Mouse (Mus musculus): ENCODE data around the gene Trpm3. TPM values are rescaled to one million over a fixed set of nuclear protein-coding genes. Genes with fewer than 3 reads are reported as not detected.

The Trpm3 gene
- polyA plus RNA-seq, 1 experiment from 2014 or later = 3.2 TPM

DNA sequence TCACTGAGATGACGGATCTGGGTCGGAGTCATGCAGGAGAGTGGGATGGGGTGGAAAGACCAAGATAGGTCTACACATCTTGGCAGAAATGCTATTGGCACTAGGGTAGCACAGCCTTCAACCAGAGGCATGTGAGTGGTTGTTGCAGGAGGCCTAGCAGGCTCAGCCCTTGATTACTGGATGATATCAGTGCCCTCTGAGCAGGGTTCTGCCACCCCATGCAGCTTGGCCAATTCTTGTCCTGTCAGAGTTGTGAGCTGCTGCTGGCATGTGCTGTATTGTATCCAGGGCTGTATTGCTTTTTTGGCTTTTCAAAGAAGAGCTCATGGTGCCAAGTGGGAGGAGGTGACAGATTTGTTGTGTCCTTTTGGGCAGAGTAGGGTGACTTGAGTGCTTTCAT is 40.2 kb downstream of the Trpm3 start:
- Histone ChIP-seq H3K4me3 (ENCODE audit: low read length) (no peak overlapping the region), H3K4me2 (replicated peaks; ENCODE audit: low read depth, low read length) (no peak overlapping the region), H3K27ac (ENCODE audit: low read length) (no peak overlapping the region), H3K36me3 (ENCODE audit: insufficient read depth, low read length) (no peaks in the 10 kb centered on the region), H3K9ac (replicated peaks; ENCODE audit: low read length) (no peak overlapping the region), H3K4me1 (ENCODE audit: insufficient read depth, low read length) (no peaks in the 10 kb centered on the region), H3K9me3 (ENCODE audit: low read length) (no peaks in the 10 kb centered on the region), H3K27me3 (ENCODE audit: insufficient read depth, low read length) (no peaks in the 10 kb centered on the region)
- WGBS = 98% methylated on average over 2 of the region's 2 CpGs
- no peak for ATAC-seq (ENCODE audit: low FRiP score, low TSS enrichment)

DNA sequence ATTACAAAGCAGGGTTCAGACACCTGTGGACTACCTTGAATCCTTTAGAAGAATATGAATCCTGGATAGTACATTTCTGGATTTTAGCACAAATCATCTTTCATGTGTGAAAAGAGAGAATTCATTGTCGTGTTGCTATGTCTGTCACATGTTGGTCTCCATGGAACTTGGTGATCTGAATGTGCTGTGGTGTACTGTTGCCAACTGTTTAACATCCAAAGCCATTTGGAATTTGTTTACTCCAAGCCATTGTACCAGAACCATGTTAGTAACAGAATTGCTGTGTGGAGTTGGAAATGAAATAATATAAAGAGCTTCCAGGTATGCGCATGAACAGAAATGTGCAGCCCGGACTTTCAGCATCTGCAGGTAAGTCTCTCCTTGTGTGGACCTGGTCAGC is 41.3 kb downstream of the Trpm3 start:
- no peak overlapping the region for H3K4me2 ChIP-seq (replicated peaks; ENCODE audit: low read depth, low read length)
- H3K27ac ChIP-seq (ENCODE audit: low read length) = no peak overlapping the region
- H3K4me1 ChIP-seq (ENCODE audit: insufficient read depth, low read length) = no peaks in the 10 kb centered on the region
- H3K9me3 ChIP-seq (ENCODE audit: low read length) = no peaks in the 10 kb centered on the region
- H3K4me3 ChIP-seq (ENCODE audit: low read length) = no peak overlapping the region
- WGBS = 81% methylated on average over 3 of the region's 3 CpGs
- H3K27me3 ChIP-seq (ENCODE audit: insufficient read depth, low read length) = no peaks in the 10 kb centered on the region
- H3K9ac ChIP-seq (replicated peaks; ENCODE audit: low read length) = no peak overlapping the region
- ATAC-seq (ENCODE audit: low FRiP score, low TSS enrichment) = no peak
- no peaks in the 10 kb centered on the region for H3K36me3 ChIP-seq (ENCODE audit: insufficient read depth, low read length)

DNA sequence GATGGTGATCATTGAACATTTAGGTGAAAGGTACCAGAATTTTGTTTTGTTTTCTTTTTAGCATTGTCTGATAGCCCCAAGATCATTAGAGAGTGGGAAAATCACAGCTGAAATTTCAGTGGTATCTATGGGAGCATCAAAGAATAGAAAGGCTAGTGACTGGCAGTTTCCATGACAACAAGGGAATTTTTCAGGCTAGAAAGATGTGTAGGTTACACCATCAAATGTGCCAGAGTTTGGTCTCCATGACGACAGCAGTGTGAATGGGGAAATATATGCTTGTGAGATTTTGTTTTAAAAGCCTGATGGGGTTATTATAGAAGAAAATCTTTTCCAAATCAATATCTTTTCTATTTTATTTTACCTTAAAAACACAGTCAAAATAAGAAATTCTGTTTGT is 50.9 kb downstream of the Trpm3 start:
- Histone ChIP-seq H3K27me3 (ENCODE audit: insufficient read depth, low read length) (no peaks in the 10 kb centered on the region), H3K4me1 (ENCODE audit: insufficient read depth, low read length) (no peaks in the 10 kb centered on the region), H3K27ac (ENCODE audit: low read length) (no peak overlapping the region), H3K4me3 (ENCODE audit: low read length) (no peak overlapping the region), H3K4me2 (replicated peaks; ENCODE audit: low read depth, low read length) (no peak overlapping the region), H3K9me3 (ENCODE audit: low read length) (no peaks in the 10 kb centered on the region), H3K36me3 (ENCODE audit: insufficient read depth, low read length) (no peaks in the 10 kb centered on the region), H3K9ac (replicated peaks; ENCODE audit: low read length) (no peak overlapping the region)
- no peak for ATAC-seq (ENCODE audit: low FRiP score, low TSS enrichment)
- WGBS = 81% methylated on average over 1 of the region's 1 CpGs

DNA sequence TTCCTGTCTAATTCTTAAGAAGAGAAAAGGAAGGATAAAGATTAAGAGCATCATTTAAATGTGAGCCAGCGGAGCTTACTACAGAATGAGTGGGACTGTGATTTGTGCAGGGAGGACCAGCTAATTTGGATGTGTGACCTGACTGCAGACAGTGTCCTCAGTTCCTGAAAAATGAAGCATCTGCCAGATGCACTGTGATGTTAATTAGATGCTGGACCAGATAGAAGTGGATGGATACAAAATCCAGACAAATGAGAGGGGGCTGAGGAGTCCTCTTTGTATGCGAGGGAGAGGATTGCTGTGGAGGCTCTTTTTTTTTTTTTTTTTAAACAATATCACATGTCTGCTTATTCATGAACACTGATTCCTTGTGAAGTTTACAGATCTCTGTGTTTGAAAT is 83.7 kb downstream of the Trpm3 start:
- H3K27me3 ChIP-seq (ENCODE audit: insufficient read depth, low read length) = no peaks in the 10 kb centered on the region
- H3K9me3 ChIP-seq (ENCODE audit: low read length) = no peaks in the 10 kb centered on the region
- 86% methylated on average over 2 of the region's 2 CpGs for WGBS
- no peak overlapping the region for H3K27ac ChIP-seq (ENCODE audit: low read length)
- ATAC-seq (ENCODE audit: low FRiP score, low TSS enrichment) = no peak
- H3K4me3 ChIP-seq (ENCODE audit: low read length) = no peak overlapping the region
- no peak overlapping the region for H3K9ac ChIP-seq (replicated peaks; ENCODE audit: low read length)
- no peaks in the 10 kb centered on the region for H3K4me1 ChIP-seq (ENCODE audit: insufficient read depth, low read length)
- H3K36me3 ChIP-seq (ENCODE audit: insufficient read depth, low read length) = no peaks in the 10 kb centered on the region
- H3K4me2 ChIP-seq (replicated peaks; ENCODE audit: low read depth, low read length) = no peak overlapping the region

DNA sequence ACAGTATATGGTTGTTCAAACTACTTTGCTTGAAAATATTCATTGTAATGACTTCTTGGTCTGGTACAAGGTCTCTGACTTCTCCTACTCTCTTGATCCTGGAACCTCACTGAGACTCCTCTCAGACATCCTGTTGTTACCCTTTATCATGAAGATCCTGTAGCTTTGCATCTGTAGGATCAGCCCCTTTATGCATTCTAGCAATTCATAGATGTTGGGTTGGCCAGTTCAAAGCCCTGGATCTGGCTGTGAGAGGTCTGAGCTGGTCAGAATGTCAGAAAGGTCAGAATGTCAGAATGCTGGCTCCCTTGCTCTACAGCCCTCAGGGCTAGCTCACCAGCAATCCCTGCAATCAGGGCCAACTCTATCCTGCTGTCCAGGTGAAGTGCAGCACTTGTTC is 95.3 kb downstream of the Trpm3 start:
- no peaks in the 10 kb centered on the region for H3K27me3 ChIP-seq (ENCODE audit: insufficient read depth, low read length)
- H3K27ac ChIP-seq (ENCODE audit: low read length) = no peak overlapping the region
- H3K36me3 ChIP-seq (ENCODE audit: insufficient read depth, low read length) = no peaks in the 10 kb centered on the region
- ATAC-seq (ENCODE audit: low FRiP score, low TSS enrichment) = no peak
- H3K9ac ChIP-seq (replicated peaks; ENCODE audit: low read length) = no peak overlapping the region
- H3K9me3 ChIP-seq (ENCODE audit: low read length) = no peaks in the 10 kb centered on the region
- no peak overlapping the region for H3K4me2 ChIP-seq (replicated peaks; ENCODE audit: low read depth, low read length)
- no peaks in the 10 kb centered on the region for H3K4me1 ChIP-seq (ENCODE audit: insufficient read depth, low read length)
- H3K4me3 ChIP-seq (ENCODE audit: low read length) = no peak overlapping the region

DNA sequence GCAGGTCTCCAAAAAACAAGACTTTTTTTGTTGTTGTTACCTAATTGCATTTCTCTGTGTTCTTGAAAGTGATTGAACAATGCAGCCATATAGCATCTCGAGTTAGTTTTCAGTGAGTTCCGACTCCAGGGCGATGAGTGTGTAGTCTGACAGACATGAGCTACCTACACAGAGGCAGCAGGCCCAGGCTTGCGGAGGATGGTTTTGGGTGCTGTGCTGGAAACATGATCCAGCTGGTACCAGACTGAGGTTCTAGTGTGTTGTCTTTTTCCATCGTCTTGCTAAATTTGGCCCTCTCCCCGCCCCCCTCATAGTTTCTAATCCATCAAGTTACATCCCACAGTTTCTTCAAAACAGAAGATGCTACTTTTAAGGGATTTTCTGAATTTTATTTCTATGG is 110.2 kb downstream of the Trpm3 start:
- no peak overlapping the region for H3K4me2 ChIP-seq (replicated peaks; ENCODE audit: low read depth, low read length)
- H3K36me3 ChIP-seq (ENCODE audit: insufficient read depth, low read length) = no peaks in the 10 kb centered on the region
- H3K9ac ChIP-seq (replicated peaks; ENCODE audit: low read length) = no peak overlapping the region
- H3K27ac ChIP-seq (ENCODE audit: low read length) = no peak overlapping the region
- ATAC-seq (ENCODE audit: low FRiP score, low TSS enrichment) = no peak
- WGBS = 81% methylated on average over 6 of the region's 6 CpGs
- no peaks in the 10 kb centered on the region for H3K27me3 ChIP-seq (ENCODE audit: insufficient read depth, low read length)
- no peak overlapping the region for H3K4me3 ChIP-seq (ENCODE audit: low read length)
- H3K9me3 ChIP-seq (ENCODE audit: low read length) = no peaks in the 10 kb centered on the region
- no peaks in the 10 kb centered on the region for H3K4me1 ChIP-seq (ENCODE audit: insufficient read depth, low read length)

DNA sequence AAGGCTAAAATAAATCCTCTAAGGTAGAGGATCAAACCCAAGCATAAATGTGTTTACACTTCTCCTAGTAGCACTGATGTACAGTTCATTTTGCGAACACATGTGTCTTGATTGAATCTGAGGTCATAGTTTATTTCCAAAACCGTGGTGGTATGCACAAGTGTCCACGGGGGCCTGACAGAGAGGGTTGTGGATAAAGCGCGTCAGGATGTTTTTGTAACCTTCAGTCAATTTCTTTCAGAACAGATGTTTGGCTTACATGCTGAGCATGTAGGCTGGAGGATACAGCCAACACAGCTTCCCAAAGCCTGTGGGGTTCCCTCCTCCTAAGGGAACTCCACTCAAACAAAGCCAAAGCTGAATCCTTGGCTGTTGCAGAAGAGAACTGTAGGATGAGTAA is 134.1 kb downstream of the Trpm3 start:
- 52% methylated on average over 5 of the region's 5 CpGs for WGBS
- no peak overlapping the region for H3K4me2 ChIP-seq (replicated peaks; ENCODE audit: low read depth, low read length)
- no peaks in the 10 kb centered on the region for H3K4me1 ChIP-seq (ENCODE audit: insufficient read depth, low read length)
- H3K9me3 ChIP-seq (ENCODE audit: low read length) = no peaks in the 10 kb centered on the region
- H3K9ac ChIP-seq (replicated peaks; ENCODE audit: low read length) = no peak overlapping the region
- H3K36me3 ChIP-seq (ENCODE audit: insufficient read depth, low read length) = no peaks in the 10 kb centered on the region
- no peak overlapping the region for H3K27ac ChIP-seq (ENCODE audit: low read length)
- H3K27me3 ChIP-seq (ENCODE audit: insufficient read depth, low read length) = no peaks in the 10 kb centered on the region
- H3K4me3 ChIP-seq (ENCODE audit: low read length) = no peak overlapping the region
- ATAC-seq (ENCODE audit: low FRiP score, low TSS enrichment) = no peak

DNA sequence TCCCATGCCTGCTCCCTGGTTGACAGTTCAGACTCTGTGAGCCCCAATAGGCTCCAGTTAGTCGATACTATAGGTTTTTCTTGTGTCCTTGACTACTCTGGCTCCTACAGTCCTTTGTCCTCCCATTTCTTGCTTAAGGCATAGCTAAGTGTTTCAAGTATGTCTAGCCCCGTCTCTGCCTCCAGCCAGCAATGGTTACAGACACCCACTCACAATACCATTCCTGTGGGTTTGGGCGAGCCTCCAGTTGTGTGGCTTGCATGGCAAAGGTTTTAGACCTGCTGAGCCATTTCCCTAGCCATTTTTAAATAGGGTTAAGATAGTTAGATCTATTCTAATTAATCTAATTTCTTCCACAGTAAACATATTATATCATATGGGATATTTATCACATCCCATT is 145.8 kb downstream of the Trpm3 start:
- Histone ChIP-seq H3K4me3 (ENCODE audit: low read length) (no peak overlapping the region), H3K36me3 (ENCODE audit: insufficient read depth, low read length) (no peaks in the 10 kb centered on the region), H3K4me1 (ENCODE audit: insufficient read depth, low read length) (no peaks in the 10 kb centered on the region), H3K9me3 (ENCODE audit: low read length) (no peaks in the 10 kb centered on the region), H3K27ac (ENCODE audit: low read length) (no peak overlapping the region), H3K4me2 (replicated peaks; ENCODE audit: low read depth, low read length) (no peak overlapping the region), H3K27me3 (ENCODE audit: insufficient read depth, low read length) (no peaks in the 10 kb centered on the region), H3K9ac (replicated peaks; ENCODE audit: low read length) (no peak overlapping the region)
- ATAC-seq (ENCODE audit: low FRiP score, low TSS enrichment) = no peak
- 83% methylated on average over 3 of the region's 3 CpGs for WGBS

DNA sequence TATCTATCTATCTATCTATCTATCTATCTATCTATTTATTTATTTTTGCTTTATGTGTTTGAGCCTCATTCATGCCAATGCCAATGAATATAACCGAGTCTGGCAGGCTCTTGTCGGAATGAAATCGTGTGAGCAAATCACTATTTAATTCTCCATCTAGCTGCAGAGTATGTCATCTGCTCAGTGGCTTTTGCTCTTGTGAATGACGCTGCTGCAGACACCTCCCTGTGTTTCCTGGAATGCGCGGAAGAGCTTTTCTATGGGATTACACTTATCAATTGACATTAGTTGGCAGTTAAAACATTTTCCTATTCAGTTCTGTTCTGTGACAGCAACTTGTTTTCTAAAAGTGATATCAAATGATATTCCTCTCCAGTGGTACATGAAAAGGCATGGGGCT is 153.8 kb downstream of the Trpm3 start:
- H3K36me3 ChIP-seq (ENCODE audit: insufficient read depth, low read length) = no peaks in the 10 kb centered on the region
- H3K4me3 ChIP-seq (ENCODE audit: low read length) = no peak overlapping the region
- no peak overlapping the region for H3K27ac ChIP-seq (ENCODE audit: low read length)
- no peaks in the 10 kb centered on the region for H3K9me3 ChIP-seq (ENCODE audit: low read length)
- 90% methylated on average over 6 of the region's 6 CpGs for WGBS
- H3K4me2 ChIP-seq (replicated peaks; ENCODE audit: low read depth, low read length) = no peak overlapping the region
- no peak overlapping the region for H3K9ac ChIP-seq (replicated peaks; ENCODE audit: low read length)
- no peaks in the 10 kb centered on the region for H3K4me1 ChIP-seq (ENCODE audit: insufficient read depth, low read length)
- H3K27me3 ChIP-seq (ENCODE audit: insufficient read depth, low read length) = no peaks in the 10 kb centered on the region
- no peak for ATAC-seq (ENCODE audit: low FRiP score, low TSS enrichment)

DNA sequence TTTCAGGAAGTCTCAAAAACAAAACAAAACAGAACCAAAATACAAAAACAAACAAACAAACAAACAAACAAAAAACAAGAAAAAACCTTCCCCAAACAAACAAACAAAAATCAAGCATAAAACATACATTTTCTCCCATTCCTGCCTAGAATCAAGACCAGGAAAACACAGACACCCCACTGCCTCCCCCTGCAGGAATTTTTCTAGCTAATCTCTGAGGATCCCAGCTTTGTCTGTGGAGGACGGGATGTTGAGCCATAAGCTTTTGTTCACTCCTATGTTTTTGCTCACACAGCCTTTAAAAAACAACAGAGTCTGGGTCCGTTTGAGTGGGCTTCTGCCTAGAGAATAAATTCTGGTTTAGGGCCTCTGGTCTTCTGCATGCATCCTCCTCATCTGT is 162.1 kb downstream of the Trpm3 start:
- Histone ChIP-seq H3K9me3 (ENCODE audit: low read length) (no peaks in the 10 kb centered on the region), H3K9ac (replicated peaks; ENCODE audit: low read length) (no peak overlapping the region), H3K27ac (ENCODE audit: low read length) (no peak overlapping the region), H3K27me3 (ENCODE audit: insufficient read depth, low read length) (no peaks in the 10 kb centered on the region), H3K4me2 (replicated peaks; ENCODE audit: low read depth, low read length) (no peak overlapping the region), H3K4me3 (ENCODE audit: low read length) (no peak overlapping the region), H3K36me3 (ENCODE audit: insufficient read depth, low read length) (no peaks in the 10 kb centered on the region), H3K4me1 (ENCODE audit: insufficient read depth, low read length) (no peaks in the 10 kb centered on the region)
- ATAC-seq (ENCODE audit: low FRiP score, low TSS enrichment) = no peak
- WGBS = 54% methylated on average over 2 of the region's 2 CpGs

All from kidney, embryonic 16.5 days (tissue).